Mouse (Mus musculus) bone marrow, adult 2 months (tissue): Measurements from ENCODE around the gene Nlrx1.

ENCODE experiments used
- CTCF ChIP-seq: fragments of 200-500 bp; IDR thresholded peaks from 2 replicates; pipeline ENCODE4 v1.5.1; 2011; ENCODE audit warnings: low read length, control low read depth; ENCODE audit not compliant: control insufficient read depth, insufficient read depth
- POLR2A ChIP-seq: fragments of 200-500 bp; IDR thresholded peaks from 2 replicates; pipeline ENCODE4 v1.6.1; 2011; ENCODE audit warnings: low read depth, mild to moderate bottlenecking, control low read depth, low read length, borderline replicate concordance; ENCODE audit not compliant: control insufficient read depth

- TF ChIP-seq POLR2A (no peak), CTCF (no peak)
Observed at GRCm38 (mm10) chr9:44240911-44241310, 27.5 kb downstream of the Nlrx1 start.
